22 mouse cellular contexts compared by ENCODE assay signal in the genomic region with DNA sequence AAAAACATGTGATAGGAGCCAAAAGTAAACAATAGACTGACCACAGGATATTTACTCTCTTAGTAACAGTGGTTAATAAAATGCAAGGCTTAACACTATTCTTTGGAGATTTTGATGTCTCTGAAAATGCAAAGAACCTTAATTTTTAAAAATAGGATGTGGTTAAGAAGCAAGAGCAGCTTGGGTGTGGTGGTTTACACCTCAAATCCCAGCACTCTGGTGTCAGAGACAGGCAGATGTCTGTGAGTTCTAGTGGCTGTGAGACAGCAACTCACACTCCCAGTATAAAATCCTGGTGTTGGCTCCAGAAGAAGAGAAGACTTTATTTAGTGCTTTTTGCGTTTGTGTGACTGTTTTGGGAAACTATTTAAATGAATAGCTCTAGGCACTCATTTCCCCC. TPM values are rescaled to one million over a fixed set of nuclear protein-coding genes. Genes with fewer than 3 reads are reported as not detected.
DNase-seq lines count a peak whose midpoint lies in the region; ATAC-seq lines count a peak whose summit lies in the region.
"Had no signal": no experiment of that assay in that cellular context is flagged by ENCODE, and none has a peak within 500 bp of the region (broad histone marks: within the 10 kb centered on the region; RNA-seq: fewer than 3 reads in every experiment).

No protein-coding gene starts in this region.

- H3K4me3 ChIP-seq in kidney, embryonic 16.5 days (ENCODE audit: low read length) = no peak overlapping the region
- H3K4me3 ChIP-seq: embryonic facial prominence, embryonic 10.5 days; heart, embryonic 10.5 days; hindbrain, embryonic 10.5 days had no signal

- no peaks in the 10 kb centered on the region for H3K4me1 ChIP-seq in kidney, embryonic 16.5 days (ENCODE audit: insufficient read depth, low read length)
- H3K4me1 ChIP-seq: embryonic facial prominence, embryonic 10.5 days; heart, embryonic 10.5 days; hindbrain, embryonic 10.5 days had no signal

- H3K27ac ChIP-seq in kidney, embryonic 16.5 days (ENCODE audit: low read length) = no peak overlapping the region
- H3K27ac ChIP-seq: embryonic facial prominence, embryonic 10.5 days; heart, embryonic 10.5 days; hindbrain, embryonic 10.5 days; hindbrain, embryonic 14.5 days had no signal

- WGBS in kidney, embryonic 16.5 days = 50% methylated on average over 1 of the region's 1 CpGs

- intact Hi-C loops in heart, postnatal 14 days (cut with DNase I) = no loop called here

- no peak overlapping the region for H3K4me2 ChIP-seq in kidney, embryonic 16.5 days (replicated peaks; ENCODE audit: low read depth, low read length)
- H3K4me2 ChIP-seq: hindbrain, embryonic 14.5 days had no signal

- DNase-seq in 416B (ENCODE audit: low read depth) = peak; percentile 46
- DNase-seq in brain, adult 2 months (ENCODE audit: low read depth, low spot score) = peak; percentile 5
- no peak for DNase-seq in cerebellum, adult 11-12 months
- DNase-seq in kidney, adult 18-20 months = no peak
- no peak for DNase-seq in heart, postnatal 14 days
- DNase-seq: adrenal gland, adult 8-10 months; adrenal gland, postnatal 36 days; cerebellum, adult 18-20 months; cerebellum, adult 9-11 months; cerebellum, postnatal 36 days; heart, adult 18-20 months; heart, postnatal 10 days; kidney, adult 11 months had no signal

- H3K9me3 ChIP-seq in kidney, embryonic 16.5 days (ENCODE audit: low read length) = no peaks in the 10 kb centered on the region
- H3K9me3 ChIP-seq: embryonic facial prominence, embryonic 10.5 days; heart, embryonic 10.5 days; hindbrain, embryonic 10.5 days had no signal

- no peaks in the 10 kb centered on the region for H3K27me3 ChIP-seq in kidney, embryonic 16.5 days (ENCODE audit: insufficient read depth, low read length)

- peak; percentile 78 for ATAC-seq in CD4-positive, CD25-positive, alpha-beta regulatory T cell, adult 4 months
- peak; percentile 43; the same call in 1 of the 2 replicates for ATAC-seq in megakaryocyte, adult 5-6 weeks (ENCODE audit: poor library complexity, severe bottlenecking)
- ATAC-seq in kidney, embryonic 16.5 days (ENCODE audit: low FRiP score, low TSS enrichment) = no peak
- ATAC-seq: forebrain, embryonic 14.5 days; Patski had no signal

- no peak overlapping the region for H3K9ac ChIP-seq in kidney, embryonic 16.5 days (replicated peaks; ENCODE audit: low read length)
- H3K9ac ChIP-seq: hindbrain, embryonic 14.5 days had no signal

- no peaks in the 10 kb centered on the region for H3K36me3 ChIP-seq in kidney, embryonic 16.5 days (ENCODE audit: insufficient read depth, low read length)
- H3K36me3 ChIP-seq: embryonic facial prominence, embryonic 10.5 days; heart, embryonic 10.5 days; hindbrain, embryonic 10.5 days had no signal

RNA-seq across cellular contexts. Expression of a gene that starts 19.6 kb away (rescaled TPM):
- polyA plus RNA-seq in CD4-positive, CD25-positive, alpha-beta regulatory T cell, adult 4 months (2017; shearing (Covaris generic)) = 1 to 10 TPM; 4.7 to 5.7 TPM
- total RNA-seq in megakaryocyte, adult 5-6 weeks (2015) = 7.3 and 8.6 TPM in 2 replicates
- 10.0 and 11.6 TPM in 2 replicates for total RNA-seq in megakaryocyte, adult 5-6 weeks (2017)
- 1 to 10 TPM; 5.3 to 9.2 TPM for total RNA-seq in heart, postnatal 14 days (2021)
- polyA plus RNA-seq in kidney, embryonic 16.5 days (2015; fragmentation: Nextera tagmentation; extraction: Ambion mirVana) = 1.3 and 1.5 TPM in 2 replicates

Comparison
In these comparisons a context has a peak if more than half of its experiments do, and no peak if none do; other contexts are left out.
1. DNase-seq: peak in 416B (single experiment) and brain, adult 2 months (single experiment); none in cerebellum, adult 11-12 months (single experiment), kidney, adult 18-20 months (single experiment) and heart, postnatal 14 days (0 of 2).